13 mouse cellular contexts compared by ENCODE assay signal in genomic region chr2:78023916-78024685, GRCm38 (mm10).
"Had no signal": no experiment of that assay in that cellular context is flagged by ENCODE, and none has a peak within 500 bp of the region (broad histone marks: within the 10 kb centered on the region; RNA-seq: fewer than 3 reads in every experiment).

No protein-coding gene starts in this region.

- DNase-seq: gastrocnemius, adult 2 months; gastrocnemius, postnatal 10 days; gastrocnemius, postnatal 25 days; heart, adult 18-20 months; heart, postnatal 14 days; heart, postnatal 36 days; kidney, adult 18-20 months; kidney, adult 9 months; kidney, postnatal 14 days; kidney, postnatal 36 days; layer of hippocampus, adult 9-11 months; layer of hippocampus, postnatal 36 days; left cerebral cortex, postnatal 4 days had no signal
